Mouse (Mus musculus): ENCODE data around the gene Wasl.

- TF ChIP-seq CTCF (conservative IDR thresholded peaks at IDR 0.05; ENCODE audit: insufficient read depth, insufficient read length, low read depth, low read length) (no peak), POLR2A (IDR thresholded peaks at IDR 0.05; ENCODE audit: low read depth, low read length) (no peak)
These were observed 100.7 kb downstream of the Wasl start for GRCm38 (mm10) chr6:24564081-24564480.
